Mouse (Mus musculus) cortical plate, adult 2 months (tissue): Measurements from ENCODE around the gene Tnfrsf9. TPM values are rescaled to one million over a fixed set of nuclear protein-coding genes. Genes with fewer than 3 reads are reported as not detected.

Source experiments
- H3K27ac ChIP-seq: fragments of 200-500 bp; 2 replicates; pipeline ENCODE4 v1.5.1; 2012; ENCODE audit warnings: low read length, control low read depth, inconsistent platforms; ENCODE audit not compliant: insufficient read depth
- H3K4me1 ChIP-seq: fragments of 200-500 bp; 2 replicates; pipeline ENCODE4 v1.6.1; 2011; ENCODE audit warnings: low read length; ENCODE audit not compliant: control insufficient read depth, insufficient read depth
- H3K4me3 ChIP-seq: fragments of 200-500 bp; 2 replicates; pipeline ENCODE4 v1.5.1; 2011; ENCODE audit warnings: mild to moderate bottlenecking, low read length, control low read depth; ENCODE audit not compliant: insufficient read depth
- CTCF ChIP-seq: fragments of 200-500 bp; IDR thresholded peaks from 2 replicates; pipeline ENCODE4 v1.5.1; 2011; ENCODE audit warnings: mild to moderate bottlenecking, control low read depth, low read length; ENCODE audit not compliant: insufficient read depth; ENCODE audit errors: extremely low read depth
- POLR2A ChIP-seq: fragments of 200-500 bp; IDR thresholded peaks from 2 replicates; pipeline ENCODE4 v1.6.1; 2011; ENCODE audit warnings: mild to moderate bottlenecking, low read length, control low read depth; ENCODE audit not compliant: insufficient read depth; ENCODE audit errors: extremely low read depth
- polyA plus RNA-seq: library from polyadenylated mRNA; depleted of rRNA; stranded (reverse); fragments of >200 nt; gene quantifications from 2 replicates; pipeline ENCODE4 v1.2.3, GENCODE M21; 2012; rRNA removed

Gene Tnfrsf9
- polyA plus RNA-seq, 1 experiment: 0.71 TPM

- no peak overlapping the region for H3K4me3 ChIP-seq
- TF ChIP-seq CTCF (no peak), POLR2A (no peak)
- H3K27ac ChIP-seq: no peak overlapping the region
- no peaks in the 10 kb centered on the region for H3K4me1 ChIP-seq
These were observed 58.9 kb downstream of the Tnfrsf9 start for GRCm38 (mm10) chr4:150973264-150973663.

- no peaks in the 10 kb centered on the region for H3K4me1 ChIP-seq
- no peak overlapping the region for H3K27ac ChIP-seq
- H3K4me3 ChIP-seq: no peak overlapping the region
- no peak for TF ChIP-seq CTCF
- TF ChIP-seq POLR2A: no peak
These were observed 60.8 kb downstream of the Tnfrsf9 start for GRCm38 (mm10) chr4:150975145-150975544.

GRCm38 (mm10) chr4:150978156-150978910, 64.0 kb downstream of the Tnfrsf9 start:
- TF ChIP-seq POLR2A (no peak), CTCF (no peak)

GRCm38 (mm10) chr4:150979455-150979854, 65.1 kb downstream of the Tnfrsf9 start:
- TF ChIP-seq CTCF (no peak), POLR2A (no peak)
- H3K27ac ChIP-seq: no peak overlapping the region
- no peak overlapping the region for H3K4me3 ChIP-seq
- H3K4me1 ChIP-seq: no peaks in the 10 kb centered on the region

More at GRCm38 (mm10) chr4:150978156-150978910, 64.0 kb downstream of the Tnfrsf9 start:
- Histone ChIP-seq H3K4me1 (no peaks in the 10 kb centered on the region), H3K27ac (no peak overlapping the region), H3K4me3 (no peak overlapping the region)

- Histone ChIP-seq H3K4me3 (no peak overlapping the region), H3K27ac (no peak overlapping the region), H3K4me1 (no peaks in the 10 kb centered on the region)
- no peak for TF ChIP-seq POLR2A
- TF ChIP-seq CTCF: no peak
These were observed 65.8 kb downstream of the Tnfrsf9 start for GRCm38 (mm10) chr4:150980153-150980552.

- Histone ChIP-seq H3K27ac (no peak overlapping the region), H3K4me3 (no peak overlapping the region), H3K4me1 (no peaks in the 10 kb centered on the region)
- peak; percentile 38; the same call in 1 of the 2 replicates for TF ChIP-seq CTCF
- TF ChIP-seq POLR2A: no peak
These were observed 75.8 kb downstream of the Tnfrsf9 start for GRCm38 (mm10) chr4:150990148-150990547.

Other genes with a start within 250 kb of the Tnfrsf9 start
- 21.6 and 22.5 TPM in 2 replicates for gene Errfi1, start 60.6 kb upstream of the Tnfrsf9 start, polyA plus RNA-seq
- 284 and 300 TPM in 2 replicates for gene Park7, start 125 bp upstream of the Tnfrsf9 start, polyA plus RNA-seq
- not detected in 2 replicates for gene Uts2, start 82.5 kb downstream of the Tnfrsf9 start, polyA plus RNA-seq
- gene Per3, start 130.1 kb downstream of the Tnfrsf9 start, polyA plus RNA-seq: 42.8 and 48.1 TPM in 2 replicates
- gene Vamp3, start 143.4 kb downstream of the Tnfrsf9 start, polyA plus RNA-seq: 52.2 and 54.8 TPM in 2 replicates
- not detected in 2 replicates for gene Gm13090, start 175.0 kb downstream of the Tnfrsf9 start, polyA plus RNA-seq